Mouse (Mus musculus) hindbrain, embryonic 14.5 days (tissue): ENCODE measurements around the gene Enho. TPM values are rescaled to one million over a fixed set of nuclear protein-coding genes. Genes with fewer than 3 reads are reported as not detected.

ENCODE experiments used
- ATAC-seq: fragments of 200-750 bp; cut with Nextera tagmentation; 2 replicates; pipeline ENCODE4 v1.8.0; 2017; ENCODE audit warnings: moderate number of reproducible peaks, mild to moderate bottlenecking, moderate TSS enrichment, moderate library complexity; ENCODE audit not compliant: low FRiP score
- DNase-seq: peaks from one replicate; pipeline ENCODE4 v3.0.0-alpha.2; 2015; ENCODE audit warnings: low spot score
- H3K27ac ChIP-seq: fragments of 300-500 bp; sonication (generic); 2 replicates; pipeline ENCODE4 v1.5.1; 2014; ENCODE audit warnings: mild to moderate bottlenecking, moderate library complexity
- H3K27me3 ChIP-seq: fragments of 300-500 bp; sonication (generic); 2 replicates; pipeline ENCODE4 v1.6.1; 2014; ENCODE audit warnings: mild to moderate bottlenecking, low read length, mixed read lengths; ENCODE audit not compliant: control insufficient read depth, insufficient read depth
- H3K36me3 ChIP-seq: fragments of 300-500 bp; sonication (generic); replicated peaks from 2 replicates; pipeline ENCODE4 v1.6.1; 2014; ENCODE audit not compliant: control insufficient read depth, insufficient read depth
- H3K4me1 ChIP-seq: fragments of 300-500 bp; sonication (generic); replicated peaks from 2 replicates; pipeline ENCODE4 v1.6.1; 2014; ENCODE audit warnings: antibody characterized with exemption, low read length, mixed read lengths; ENCODE audit not compliant: control insufficient read depth, insufficient read depth
- H3K4me2 ChIP-seq: fragments of 300-500 bp; sonication (generic); replicated peaks from 2 replicates; pipeline ENCODE4 v1.6.1; 2014; ENCODE audit warnings: mild to moderate bottlenecking, moderate library complexity
- H3K4me3 ChIP-seq: fragments of 300-500 bp; sonication (generic); replicated peaks from 2 replicates; pipeline ENCODE4 v1.5.1; 2014; ENCODE audit warnings: mild to moderate bottlenecking, low read length
- H3K9ac ChIP-seq: fragments of 300-500 bp; sonication (generic); 2 replicates; pipeline ENCODE4 v1.6.1; 2014
- H3K9me3 ChIP-seq: fragments of 300-500 bp; sonication (generic); 2 replicates; pipeline ENCODE4 v1.6.1; 2016; ENCODE audit warnings: low read length; ENCODE audit not compliant: control insufficient read depth
- WGBS: fragments of 180-500 bp; shearing (Covaris S2); extraction: QIAGEN DNeasy Blood & Tissue Kit; methylation state at CpG from one replicate; pipeline ENCODE4 v1.1.7; 2014; 5-methylcytosine and 5-hydroxymethylcytosine counted together
- polyA plus RNA-seq: library from polyadenylated mRNA; unstranded; fragments of >200 nt; fragmentation: Nextera tagmentation; extraction: Ambion mirVana; gene quantifications from 2 replicates; pipeline ENCODE4 v1.2.1, GENCODE M21; 2014

Enho gene
- polyA plus RNA-seq, 1 experiment from 2014 or later, result 130 TPM

DNA sequence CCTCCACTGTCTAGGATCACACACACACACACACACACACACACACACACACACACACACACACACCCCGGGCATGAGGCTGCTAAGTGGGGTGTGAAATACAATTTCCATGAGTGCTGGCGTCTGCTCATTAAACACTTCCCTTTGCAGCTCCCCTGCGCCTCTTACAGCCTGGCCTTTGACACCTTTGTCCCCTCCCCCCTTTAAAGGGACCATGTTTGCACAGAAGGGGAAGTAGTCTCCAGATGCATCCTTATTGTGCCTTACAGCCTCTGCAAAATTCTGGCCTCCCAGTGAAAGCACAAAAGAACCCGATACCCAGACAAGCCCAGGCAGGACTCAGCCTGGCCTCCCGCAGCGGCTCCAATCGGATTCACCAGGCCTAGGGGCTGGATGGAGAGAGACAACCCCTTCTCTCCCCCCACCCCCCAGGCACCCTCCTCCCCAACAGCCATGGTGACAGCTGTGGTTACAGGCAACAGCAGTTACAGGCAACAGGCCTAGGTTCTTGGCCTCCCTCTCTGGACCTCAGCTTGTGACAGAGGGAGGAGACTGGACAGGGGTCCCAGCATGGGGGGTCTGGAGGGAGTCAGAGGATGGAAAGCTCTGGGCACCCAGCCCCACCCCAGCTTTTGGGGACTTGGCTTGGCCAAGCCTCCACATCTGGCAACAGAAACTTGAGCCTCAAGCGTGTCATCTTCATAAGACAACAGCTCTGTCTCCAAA lies 11.8 kb downstream of the Enho start:
- H3K27ac ChIP-seq, result peak overlapping the region; percentile 68
- 8% methylated on average over 8 of the region's 8 CpGs for WGBS
- H3K9me3 ChIP-seq, result no peaks in the 10 kb centered on the region
- ATAC-seq (peak; percentile 38; the same call in 1 of the 2 replicates), DNase-seq (no peak)
- H3K4me3 ChIP-seq, result no peak overlapping the region
- H3K36me3 ChIP-seq, result no peaks in the 10 kb centered on the region
- peaks cover 38% of the 10 kb centered on the region for H3K4me1 ChIP-seq
- H3K4me2 ChIP-seq, result no peak overlapping the region
- H3K9ac ChIP-seq, result peak overlapping the region; percentile 25; the same call in 1 of the 2 replicates
- H3K27me3 ChIP-seq, result no peaks in the 10 kb centered on the region

DNA sequence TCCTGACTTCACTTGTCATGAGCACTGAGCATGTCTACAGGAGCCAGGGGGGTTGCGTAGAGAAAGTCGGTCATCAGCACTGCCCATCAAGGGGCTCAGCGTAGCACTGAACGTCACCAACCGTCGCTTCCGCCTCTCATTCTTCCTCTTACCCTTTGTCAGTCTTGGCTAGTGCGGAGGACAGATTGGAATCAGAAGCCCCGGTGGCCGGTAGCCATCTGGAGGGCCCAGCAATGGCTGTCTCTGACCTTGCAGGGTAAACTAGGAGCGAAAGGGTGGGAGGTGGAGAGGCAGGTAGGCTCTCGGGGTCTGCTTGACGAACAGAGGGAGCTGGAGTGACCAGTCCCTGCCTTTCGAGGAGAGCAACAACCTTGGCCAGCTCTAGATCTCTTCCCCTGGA lies 18.1 kb downstream of the Enho start:
- no peak for ATAC-seq

DNA sequence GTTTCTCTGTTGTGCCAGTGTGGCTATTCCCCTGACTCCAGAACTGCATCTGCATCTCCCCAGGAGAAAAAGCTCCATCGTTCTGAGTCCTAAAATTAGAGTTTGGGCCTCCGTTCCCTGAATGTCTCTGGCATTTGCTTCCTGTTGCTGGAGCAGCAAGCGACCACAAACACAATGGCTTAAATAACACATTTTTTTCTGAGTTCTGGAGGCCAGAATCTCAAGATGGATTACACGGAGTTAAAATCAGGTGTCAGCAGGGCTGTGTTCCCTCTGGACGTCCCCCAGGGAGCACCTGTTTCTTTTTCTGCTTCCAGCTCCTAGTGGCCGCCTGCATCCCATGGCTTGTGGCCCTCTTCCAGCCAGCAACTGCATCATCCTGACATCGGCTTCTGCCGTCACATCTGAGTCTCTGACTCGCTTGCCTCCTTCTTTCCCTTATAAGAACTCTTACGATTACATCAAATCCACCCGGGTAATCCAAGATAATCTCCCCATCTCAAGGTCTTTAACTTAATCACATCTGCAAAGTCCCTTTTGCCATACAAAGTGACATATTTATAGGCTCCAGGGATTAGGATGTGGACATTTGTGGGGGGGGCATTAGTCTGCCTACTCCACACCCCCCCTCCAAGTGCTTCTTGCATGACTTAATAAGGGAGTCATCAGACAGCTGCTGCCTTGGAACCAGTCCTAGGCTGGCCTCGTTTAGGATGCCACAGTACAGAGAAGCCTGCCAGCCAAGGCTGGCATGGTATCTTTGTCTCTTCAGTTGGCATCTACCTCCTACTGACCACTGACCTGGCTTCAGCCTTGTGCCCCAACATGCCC lies 21.0 kb downstream of the Enho start:
- Histone ChIP-seq H3K27ac (peak overlapping the region; percentile 27), H3K4me1 (peaks cover 29% of the 10 kb centered on the region), H3K36me3 (no peaks in the 10 kb centered on the region), H3K9ac (no peak overlapping the region), H3K27me3 (no peaks in the 10 kb centered on the region), H3K4me2 (no peak overlapping the region), H3K9me3 (no peaks in the 10 kb centered on the region), H3K4me3 (no peak overlapping the region)
- peak; percentile 47 for DNase-seq
- peak; percentile 49; the same call in 1 of the 2 replicates for ATAC-seq
- 44% methylated on average over 12 of the region's 12 CpGs for WGBS

More for the DNA sequence above, 18.1 kb downstream of the Enho start:
- Histone ChIP-seq H3K4me2 (no peak overlapping the region), H3K4me1 (peaks cover 21% of the 10 kb centered on the region), H3K27me3 (no peaks in the 10 kb centered on the region), H3K9ac (no peak overlapping the region), H3K27ac (no peak overlapping the region), H3K4me3 (no peak overlapping the region), H3K9me3 (no peaks in the 10 kb centered on the region), H3K36me3 (no peaks in the 10 kb centered on the region)
- no peak for DNase-seq
- 88% methylated on average over 14 of the region's 14 CpGs for WGBS

GRCm38 (mm10) chr4:41615661-41616599 lies 24.2 kb downstream of the Enho start:
- Histone ChIP-seq H3K4me1 (peaks cover 35% of the 10 kb centered on the region), H3K4me2 (no peak overlapping the region), H3K27me3 (no peaks in the 10 kb centered on the region), H3K4me3 (no peak overlapping the region), H3K9me3 (no peaks in the 10 kb centered on the region), H3K9ac (no peak overlapping the region), H3K27ac (peak overlapping the region; percentile 66), H3K36me3 (no peaks in the 10 kb centered on the region)
- peak; percentile 76 for ATAC-seq
- DNase-seq, result peak; percentile 61
- 53% methylated on average over 9 of the region's 9 CpGs for WGBS

DNA sequence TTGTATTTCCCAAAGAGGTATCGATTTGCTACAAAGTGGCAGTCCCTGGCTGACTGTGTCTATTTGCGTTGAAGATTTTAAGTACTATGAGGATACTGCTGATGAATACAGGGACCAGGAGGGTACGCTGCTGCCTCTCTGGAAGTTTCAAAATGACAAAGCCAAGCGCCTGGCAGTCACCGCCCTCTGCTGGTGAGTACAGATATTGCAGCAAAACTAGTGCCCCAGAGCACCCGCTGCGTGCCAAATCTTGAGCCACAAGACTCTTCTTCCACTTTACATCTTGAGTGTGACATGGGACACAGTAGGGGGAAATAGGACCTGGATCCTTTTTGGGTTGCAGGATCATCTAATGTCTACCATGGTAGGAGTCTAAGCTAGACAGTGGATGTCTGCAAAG lies 26.0 kb downstream of the Enho start:
- H3K9ac ChIP-seq, result no peak overlapping the region
- DNase-seq, result peak; percentile 87
- H3K27ac ChIP-seq, result 0 out of 2 replicates have a peak overlapping the region, but pooled peaks have one; percentile 7
- WGBS, result 5% methylated on average over 7 of the region's 7 CpGs
- H3K27me3 ChIP-seq, result no peaks in the 10 kb centered on the region
- ATAC-seq, result no peak
- H3K4me2 ChIP-seq, result no peak overlapping the region
- H3K9me3 ChIP-seq, result no peaks in the 10 kb centered on the region
- H3K4me3 ChIP-seq, result no peak overlapping the region
- no peaks in the 10 kb centered on the region for H3K36me3 ChIP-seq
- H3K4me1 ChIP-seq, result peaks cover 29% of the 10 kb centered on the region

DNA sequence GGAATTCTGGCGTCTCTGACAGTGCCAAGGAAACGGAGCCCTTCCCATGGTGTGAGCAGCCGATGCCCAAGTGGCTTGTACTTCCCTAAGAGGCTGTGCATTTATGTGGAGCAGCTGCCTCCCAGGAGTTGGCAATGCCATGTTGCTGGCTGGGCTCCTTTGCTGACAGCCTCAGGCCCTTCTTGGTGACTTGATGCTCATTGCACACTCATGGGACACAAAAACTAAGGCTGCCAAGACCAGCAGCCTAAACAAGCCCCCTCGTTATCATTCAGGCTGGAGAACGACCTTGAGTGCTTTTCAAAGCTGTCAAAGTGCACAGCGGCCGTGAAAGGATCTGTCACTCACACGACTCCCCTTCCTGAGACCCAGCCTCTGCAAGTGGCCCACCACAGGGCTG lies 28.0 kb downstream of the Enho start:
- Histone ChIP-seq H3K9me3 (no peaks in the 10 kb centered on the region), H3K4me2 (no peak overlapping the region), H3K4me1 (peaks cover 14% of the 10 kb centered on the region; the same call in 1 of the 2 replicates), H3K4me3 (no peak overlapping the region), H3K9ac (no peak overlapping the region), H3K27me3 (no peaks in the 10 kb centered on the region), H3K36me3 (no peaks in the 10 kb centered on the region), H3K27ac (peak overlapping the region; percentile 23; the same call in 1 of the 2 replicates)
- ATAC-seq (peak; percentile 72), DNase-seq (peak; percentile 73)
- WGBS, result 15% methylated on average over 8 of the region's 8 CpGs

DNA sequence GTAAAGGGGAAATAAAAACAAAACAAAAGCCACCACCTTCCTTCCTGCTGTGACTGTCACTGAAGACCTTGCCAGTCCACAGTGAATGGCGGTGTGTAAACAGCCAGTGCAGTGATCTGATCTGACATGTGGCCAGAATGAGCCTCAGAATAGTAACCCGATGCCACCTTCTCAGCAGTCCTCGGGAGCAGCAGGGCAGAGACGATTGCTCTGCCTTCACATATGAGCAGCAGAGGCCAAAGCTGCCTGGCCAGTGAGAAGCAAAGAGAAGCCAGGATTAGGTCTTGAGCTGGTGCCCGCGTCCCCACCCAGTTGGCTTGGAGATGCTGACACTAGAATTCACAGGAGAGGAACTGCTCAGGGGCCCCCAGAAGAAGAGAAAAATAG lies 29.5 kb downstream of the Enho start:
- H3K27ac ChIP-seq, result no peak overlapping the region
- no peak overlapping the region for H3K4me3 ChIP-seq
- no peak overlapping the region for H3K9ac ChIP-seq
- no peak for DNase-seq
- no peak overlapping the region for H3K4me2 ChIP-seq
- no peaks in the 10 kb centered on the region for H3K9me3 ChIP-seq
- peaks cover 14% of the 10 kb centered on the region; the same call in 1 of the 2 replicates for H3K4me1 ChIP-seq
- no peaks in the 10 kb centered on the region for H3K36me3 ChIP-seq
- H3K27me3 ChIP-seq, result no peaks in the 10 kb centered on the region
- WGBS, result 39% methylated on average over 6 of the region's 6 CpGs
- ATAC-seq, result no peak

DNA sequence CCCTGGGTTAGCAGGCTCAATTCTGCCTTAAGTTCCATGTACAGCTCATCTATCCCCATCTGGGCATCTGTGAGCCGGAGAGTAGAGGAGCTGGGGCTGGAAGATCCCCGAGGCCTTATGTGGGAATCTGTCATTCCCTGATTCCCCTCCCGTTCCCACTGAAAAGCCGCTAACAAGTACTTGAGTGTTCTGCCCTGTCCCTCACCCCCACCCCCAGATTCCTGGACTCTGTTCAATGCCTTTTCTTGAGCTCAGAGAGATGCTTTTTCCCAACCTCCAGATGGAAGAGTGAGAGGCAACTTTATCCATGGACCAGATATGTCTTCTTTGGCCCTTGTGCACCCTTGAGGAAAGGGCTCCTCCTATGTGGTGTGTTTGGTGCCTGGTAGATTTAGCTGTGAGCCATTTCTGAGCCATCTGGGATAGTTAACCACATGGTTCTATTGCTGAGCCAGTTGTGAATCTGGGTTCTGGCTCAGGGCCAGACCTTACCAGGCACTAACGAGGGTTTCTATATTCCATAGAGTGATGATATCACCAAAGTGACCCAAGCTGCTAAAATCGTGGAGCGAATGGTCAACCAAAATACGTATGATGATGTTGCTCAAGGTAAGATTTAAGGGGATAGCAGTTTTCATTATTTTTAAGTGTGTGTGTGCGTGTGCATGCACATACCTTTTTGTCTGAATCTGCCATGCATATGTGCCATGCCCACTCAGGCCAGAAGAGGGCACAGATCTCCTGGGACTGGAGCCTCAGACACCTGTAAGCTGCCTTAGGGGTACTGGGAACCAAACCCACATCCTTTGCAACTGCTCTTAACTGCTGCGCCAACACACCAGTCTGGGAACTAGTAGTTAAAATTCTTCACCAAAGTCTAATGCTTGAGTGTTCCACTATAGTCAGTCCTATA lies 30.2 kb downstream of the Enho start:
- no peak overlapping the region for H3K9ac ChIP-seq
- no peak overlapping the region for H3K4me2 ChIP-seq
- H3K4me1 ChIP-seq, result peaks cover 12% of the 10 kb centered on the region; the same call in 1 of the 2 replicates
- no peaks in the 10 kb centered on the region for H3K27me3 ChIP-seq
- ATAC-seq, result no peak
- no peaks in the 10 kb centered on the region for H3K36me3 ChIP-seq
- no peak overlapping the region for H3K27ac ChIP-seq
- 72% methylated on average over 10 of the region's 10 CpGs for WGBS
- H3K4me3 ChIP-seq, result no peak overlapping the region
- no peak for DNase-seq
- no peaks in the 10 kb centered on the region for H3K9me3 ChIP-seq
